Mouse (Mus musculus) forebrain, embryonic 13.5 days (tissue): ENCODE results near the gene Atf1. TPM values are rescaled to one million over a fixed set of nuclear protein-coding genes. Genes with fewer than 3 reads are reported as not detected.

Source experiments
- ATAC-seq: fragments of 200-750 bp; cut with Nextera tagmentation; 2 replicates; pipeline ENCODE4 v1.8.0; 2017
- H3K27ac ChIP-seq: fragments of 300-500 bp; sonication (generic); 2 replicates; pipeline ENCODE4 v1.5.1; 2015; ENCODE audit warnings: inconsistent platforms, mild to moderate bottlenecking, moderate library complexity
- H3K27me3 ChIP-seq: fragments of 300-500 bp; sonication (generic); 2 replicates; pipeline ENCODE4 v1.6.1; 2015; ENCODE audit warnings: mild to moderate bottlenecking, inconsistent platforms
- H3K36me3 ChIP-seq: fragments of 300-500 bp; sonication (generic); 2 replicates; pipeline ENCODE4 v1.6.1; 2015; ENCODE audit warnings: mild to moderate bottlenecking, inconsistent platforms; ENCODE audit not compliant: poor library complexity, severe bottlenecking
- H3K4me1 ChIP-seq: fragments of 300-500 bp; sonication (generic); 2 replicates; pipeline ENCODE4 v1.6.1; 2015; ENCODE audit warnings: inconsistent platforms
- H3K4me2 ChIP-seq: fragments of 300-500 bp; sonication (generic); 2 replicates; pipeline ENCODE4 v1.6.1; 2015; ENCODE audit warnings: inconsistent platforms, mild to moderate bottlenecking, moderate library complexity
- H3K4me3 ChIP-seq: fragments of 300-500 bp; sonication (generic); 2 replicates; pipeline ENCODE4 v1.5.1; 2015; ENCODE audit warnings: mild to moderate bottlenecking, inconsistent platforms
- H3K9ac ChIP-seq: fragments of 300-500 bp; sonication (generic); 2 replicates; pipeline ENCODE4 v1.6.1; 2015; ENCODE audit warnings: mild to moderate bottlenecking, inconsistent platforms
- H3K9me3 ChIP-seq: fragments of 300-500 bp; sonication (generic); replicated peaks from 2 replicates; pipeline ENCODE4 v1.6.1; 2016; ENCODE audit warnings: inconsistent platforms
- WGBS: fragments of 180-500 bp; shearing (Covaris S2); methylation state at CpG from one replicate; pipeline ENCODE4 v1.1.7; 2015; 5-methylcytosine and 5-hydroxymethylcytosine counted together
- polyA plus RNA-seq: library from polyadenylated mRNA; unstranded; fragments of >200 nt; fragmentation: Nextera tagmentation; extraction: Ambion mirVana; gene quantifications from 2 replicates; pipeline ENCODE4 v1.2.1, GENCODE M21; 2015

Atf1 gene
- polyA plus RNA-seq = 25.8 and 27.8 TPM in 2 replicates

- peak within 1 kb of the TSS; percentile 100 for H3K27ac ChIP-seq
- H3K4me2 ChIP-seq = peak within 1 kb of the TSS; percentile 70
- under 1% methylated on average over 42 of the region's 133 CpGs for WGBS
- no peaks in the 10 kb centered on the region for H3K27me3 ChIP-seq
- H3K9ac ChIP-seq = peak within 1 kb of the TSS; percentile 98
- peaks cover 4% of the 10 kb centered on the region for H3K9me3 ChIP-seq
- peaks cover 17% of the 10 kb centered on the region for H3K36me3 ChIP-seq
- peak within 1 kb of the TSS; percentile 81 for H3K4me3 ChIP-seq
- ATAC-seq = peak; percentile 79
- peaks cover 30% of the 10 kb centered on the region for H3K4me1 ChIP-seq
These were observed at the start of gene Atf1 for GRCm38 (mm10) chr15:100227663-100228534. TSS of gene Atf1 (plus strand) at chr15:100227819.

GRCm38 (mm10) chr15:100178487-100178886, 49.1 kb upstream of the Atf1 start:
- Histone ChIP-seq H3K27me3 (no peaks in the 10 kb centered on the region), H3K4me3 (no peak overlapping the region), H3K9me3 (no peaks in the 10 kb centered on the region), H3K4me1 (no peaks in the 10 kb centered on the region), H3K27ac (no peak overlapping the region), H3K9ac (no peak overlapping the region), H3K4me2 (no peak overlapping the region), H3K36me3 (peaks cover 86% of the 10 kb centered on the region)
- WGBS = 74% methylated on average over 7 of the region's 7 CpGs
- ATAC-seq = no peak

DNA sequence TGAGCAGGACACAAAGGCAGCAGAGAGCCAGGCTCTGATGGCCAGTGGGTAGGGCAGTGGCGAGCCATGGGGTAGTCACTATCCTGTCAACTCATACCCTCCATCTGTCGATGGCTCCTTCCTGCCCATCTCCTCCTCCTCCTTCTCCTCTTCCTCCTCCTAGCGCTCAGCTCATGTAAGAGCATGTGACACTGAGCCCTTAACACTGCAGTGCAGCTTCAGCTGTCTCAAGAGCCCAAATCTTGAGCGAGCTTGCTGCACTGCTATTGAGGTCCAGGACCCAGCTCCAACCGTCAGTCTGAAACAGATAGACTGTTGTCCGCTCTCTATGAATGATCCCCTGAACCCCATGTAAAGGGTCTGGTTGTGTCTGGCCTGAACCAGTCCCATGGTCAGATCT, 47.9 kb upstream of the Atf1 start:
- Histone ChIP-seq H3K27ac (no peak overlapping the region), H3K4me2 (no peak overlapping the region), H3K4me3 (no peak overlapping the region), H3K9me3 (no peaks in the 10 kb centered on the region), H3K27me3 (no peaks in the 10 kb centered on the region), H3K36me3 (peaks cover 86% of the 10 kb centered on the region), H3K9ac (no peak overlapping the region), H3K4me1 (no peaks in the 10 kb centered on the region)
- no peak for ATAC-seq
- 97% methylated on average over 6 of the region's 6 CpGs for WGBS

DNA sequence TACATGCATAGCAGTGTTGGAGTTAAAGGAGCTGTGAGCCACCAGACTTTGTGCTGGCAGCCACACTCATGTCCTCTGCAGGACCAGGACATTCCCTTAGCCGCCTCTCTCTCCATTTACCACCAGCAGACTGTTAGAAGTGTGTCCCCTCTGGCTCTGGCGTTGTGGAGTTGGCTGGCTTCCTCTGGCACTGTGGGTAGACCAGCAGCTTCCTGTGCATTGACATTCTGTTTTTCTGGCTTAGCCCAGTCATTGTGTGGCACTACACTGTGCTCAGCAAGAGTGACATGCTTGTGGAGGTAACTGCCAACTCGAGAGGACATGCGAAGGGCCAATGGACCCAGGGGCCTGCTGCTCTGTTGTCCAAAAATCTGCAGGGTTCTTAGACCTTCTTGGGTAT, 47.4 kb upstream of the Atf1 start:
- WGBS = 85% methylated on average over 4 of the region's 4 CpGs

DNA sequence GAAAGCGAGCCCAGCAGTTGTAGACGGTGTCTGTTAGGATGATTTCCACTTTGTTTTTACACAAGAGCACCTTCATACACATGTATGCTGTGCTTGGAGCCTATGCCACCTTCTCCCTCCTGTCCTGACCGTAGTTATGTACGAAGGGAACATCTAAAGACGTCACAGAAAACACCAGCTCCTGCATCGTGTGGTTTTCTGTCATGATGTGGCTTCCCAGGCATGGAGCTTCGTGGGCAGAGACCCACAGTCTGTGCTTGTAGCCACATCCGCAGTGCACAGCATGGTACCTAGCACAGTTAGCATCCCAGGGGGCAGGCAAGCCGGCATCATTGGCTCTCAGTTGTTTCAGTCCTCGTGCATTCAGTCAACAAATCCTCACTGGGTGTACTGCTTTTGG, 45.8 kb upstream of the Atf1 start:
- H3K4me1 ChIP-seq = no peaks in the 10 kb centered on the region
- H3K27ac ChIP-seq = no peak overlapping the region
- peaks cover 91% of the 10 kb centered on the region for H3K36me3 ChIP-seq
- H3K4me2 ChIP-seq = no peak overlapping the region
- WGBS = 88% methylated on average over 10 of the region's 10 CpGs
- no peaks in the 10 kb centered on the region for H3K27me3 ChIP-seq
- H3K9me3 ChIP-seq = no peaks in the 10 kb centered on the region
- no peak for ATAC-seq
- no peak overlapping the region for H3K4me3 ChIP-seq
- no peak overlapping the region for H3K9ac ChIP-seq

More for the DNA sequence above, 47.4 kb upstream of the Atf1 start:
- no peak overlapping the region for H3K4me2 ChIP-seq
- H3K9ac ChIP-seq = no peak overlapping the region
- no peak overlapping the region for H3K27ac ChIP-seq
- peaks cover 86% of the 10 kb centered on the region for H3K36me3 ChIP-seq
- no peaks in the 10 kb centered on the region for H3K9me3 ChIP-seq
- no peaks in the 10 kb centered on the region for H3K27me3 ChIP-seq
- H3K4me3 ChIP-seq = no peak overlapping the region
- ATAC-seq = no peak
- H3K4me1 ChIP-seq = no peaks in the 10 kb centered on the region

GRCm38 (mm10) chr15:100182526-100183280, 44.9 kb upstream of the Atf1 start:
- no peak overlapping the region for H3K27ac ChIP-seq
- H3K9ac ChIP-seq = no peak overlapping the region
- no peaks in the 10 kb centered on the region for H3K27me3 ChIP-seq
- no peaks in the 10 kb centered on the region for H3K4me1 ChIP-seq
- H3K4me3 ChIP-seq = no peak overlapping the region
- 90% methylated on average over 28 of the region's 28 CpGs for WGBS
- no peaks in the 10 kb centered on the region for H3K9me3 ChIP-seq
- H3K36me3 ChIP-seq = peaks cover 91% of the 10 kb centered on the region
- no peak for ATAC-seq
- no peak overlapping the region for H3K4me2 ChIP-seq

DNA sequence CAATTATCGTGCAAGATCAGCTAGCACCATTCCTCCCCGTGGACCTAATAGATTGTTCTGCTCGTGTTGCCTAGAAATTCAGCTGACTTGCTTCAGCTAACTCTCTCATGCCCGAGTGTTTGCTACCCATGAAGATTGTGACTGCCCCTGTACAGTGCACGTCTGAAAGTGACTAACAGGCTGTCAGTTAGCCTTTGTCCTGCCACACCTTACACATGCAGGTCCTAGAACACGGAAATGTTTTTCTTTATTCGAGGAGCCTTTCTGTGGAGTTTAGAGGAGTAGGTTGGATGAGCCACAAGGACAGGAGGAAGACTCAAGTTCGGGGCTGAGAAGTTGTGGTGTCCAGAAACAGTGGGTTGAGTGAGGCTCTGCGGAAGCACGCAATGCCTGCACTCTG, 44.1 kb upstream of the Atf1 start:
- Histone ChIP-seq H3K36me3 (peaks cover 87% of the 10 kb centered on the region), H3K4me1 (no peaks in the 10 kb centered on the region), H3K9ac (no peak overlapping the region), H3K27ac (no peak overlapping the region), H3K27me3 (no peaks in the 10 kb centered on the region), H3K4me3 (no peak overlapping the region), H3K9me3 (no peaks in the 10 kb centered on the region), H3K4me2 (no peak overlapping the region)
- ATAC-seq = no peak
- 93% methylated on average over 10 of the region's 10 CpGs for WGBS

GRCm38 (mm10) chr15:100184821-100185496, 42.7 kb upstream of the Atf1 start:
- Histone ChIP-seq H3K27ac (no peak overlapping the region), H3K36me3 (peaks cover 84% of the 10 kb centered on the region), H3K27me3 (no peaks in the 10 kb centered on the region), H3K4me2 (no peak overlapping the region), H3K9ac (no peak overlapping the region), H3K4me1 (no peaks in the 10 kb centered on the region), H3K4me3 (no peak overlapping the region), H3K9me3 (no peaks in the 10 kb centered on the region)
- WGBS = 82% methylated on average over 5 of the region's 5 CpGs
- no peak for ATAC-seq

DNA sequence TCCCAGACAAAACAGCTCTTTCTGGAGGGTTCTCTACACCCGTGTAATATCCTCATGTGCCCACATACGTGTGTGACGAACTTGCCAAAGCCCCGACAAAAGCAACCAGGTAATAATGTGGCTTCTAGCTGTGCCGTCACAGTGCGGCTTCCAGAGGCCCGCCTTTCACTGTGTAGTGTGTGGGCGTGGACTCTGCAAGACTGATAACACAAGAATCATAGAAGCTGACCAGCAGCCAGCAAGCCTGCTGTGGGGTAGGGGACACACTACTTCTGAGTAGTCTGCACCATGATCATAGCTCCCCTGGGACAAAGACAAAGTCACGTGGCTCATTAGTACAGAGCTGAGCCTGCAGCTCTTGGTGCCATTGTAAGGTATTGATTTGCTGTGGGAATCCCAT, 41.4 kb upstream of the Atf1 start:
- no peak for ATAC-seq
- H3K27ac ChIP-seq = no peak overlapping the region
- no peak overlapping the region for H3K4me2 ChIP-seq
- H3K4me1 ChIP-seq = no peaks in the 10 kb centered on the region
- WGBS = 94% methylated on average over 9 of the region's 9 CpGs
- H3K27me3 ChIP-seq = no peaks in the 10 kb centered on the region
- no peaks in the 10 kb centered on the region for H3K9me3 ChIP-seq
- H3K36me3 ChIP-seq = peaks cover 85% of the 10 kb centered on the region
- no peak overlapping the region for H3K9ac ChIP-seq
- H3K4me3 ChIP-seq = no peak overlapping the region

DNA sequence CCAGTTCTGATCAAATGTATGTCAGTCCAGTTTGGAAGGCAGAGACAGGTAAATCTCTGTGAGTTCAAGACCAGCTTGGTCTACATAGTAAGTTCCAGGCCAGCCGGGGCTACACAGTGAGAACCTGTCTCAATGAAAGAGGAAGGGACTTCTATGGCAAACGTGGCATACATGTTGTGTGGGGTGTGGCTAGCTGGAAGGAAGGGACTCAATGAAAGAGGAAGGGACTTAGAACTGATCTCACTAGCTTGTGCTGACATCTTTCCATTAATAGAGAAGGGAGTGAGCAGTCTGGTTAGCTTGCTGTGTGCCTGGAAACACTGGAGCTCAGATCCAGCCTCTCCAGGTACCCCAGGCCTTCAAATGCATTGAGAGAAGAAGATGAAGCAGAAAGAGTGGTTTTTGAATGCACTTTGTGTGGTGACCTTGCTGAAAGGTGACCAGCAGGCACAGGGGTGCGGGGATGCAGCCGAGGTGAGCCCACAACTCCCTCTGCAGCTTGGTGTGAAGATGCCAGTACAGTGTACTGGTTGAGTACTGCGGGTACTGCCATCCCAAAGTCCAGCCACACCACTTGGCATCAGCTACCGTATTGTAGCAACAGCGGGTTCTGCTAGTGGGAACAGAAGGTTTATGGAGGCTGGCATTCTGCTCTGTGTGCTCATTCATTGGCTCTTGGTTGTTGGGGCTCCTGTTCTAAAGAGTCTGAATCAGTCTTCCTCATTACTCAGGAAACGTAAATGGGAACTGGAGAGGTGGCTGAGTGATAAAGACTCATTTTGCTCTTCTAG, 40.5 kb upstream of the Atf1 start:
- no peak for ATAC-seq
- Histone ChIP-seq H3K4me1 (no peaks in the 10 kb centered on the region), H3K27me3 (no peaks in the 10 kb centered on the region), H3K4me3 (no peak overlapping the region), H3K36me3 (peaks cover 85% of the 10 kb centered on the region), H3K27ac (no peak overlapping the region), H3K4me2 (no peak overlapping the region), H3K9me3 (no peaks in the 10 kb centered on the region), H3K9ac (no peak overlapping the region)
- WGBS = 94% methylated on average over 8 of the region's 8 CpGs

DNA sequence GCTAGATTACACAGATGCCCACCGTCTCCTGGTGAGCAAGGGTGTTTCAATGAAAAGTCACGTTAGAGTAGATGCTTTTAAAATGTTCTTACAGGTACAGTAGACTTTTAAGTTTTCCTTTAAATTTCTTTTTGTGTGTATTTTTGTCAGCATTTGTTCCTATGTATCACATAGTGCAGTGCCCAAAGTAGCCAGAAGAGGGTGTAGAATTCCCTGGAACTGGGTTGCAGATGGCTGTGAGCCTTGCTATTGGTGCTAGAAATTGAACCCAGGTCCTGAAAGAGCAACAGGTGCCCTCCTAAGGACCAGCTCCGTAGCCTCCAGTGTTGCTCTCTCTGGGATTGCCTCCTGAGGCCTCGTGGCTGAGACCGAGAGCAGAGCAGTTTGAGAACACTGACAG, 39.1 kb upstream of the Atf1 start:
- no peaks in the 10 kb centered on the region for H3K4me1 ChIP-seq

More for the DNA sequence above, 39.1 kb upstream of the Atf1 start:
- Histone ChIP-seq H3K4me2 (no peak overlapping the region), H3K9me3 (no peaks in the 10 kb centered on the region), H3K27ac (no peak overlapping the region), H3K27me3 (no peaks in the 10 kb centered on the region), H3K36me3 (peaks cover 87% of the 10 kb centered on the region), H3K4me3 (no peak overlapping the region), H3K9ac (no peak overlapping the region)
- 94% methylated on average over 5 of the region's 5 CpGs for WGBS
- no peak for ATAC-seq
